Mouse (Mus musculus) embryonic facial prominence, embryonic 15.5 days (tissue): ENCODE results near the gene Dnajb6. TPM values are rescaled to one million over a fixed set of nuclear protein-coding genes. Genes with fewer than 3 reads are reported as not detected.
A peak's percentile ranks its signal among the peaks of the same experiment; 100 is the strongest.
"Not testable (repeated sequence)": the region's sequence is repeated elsewhere in the genome, so short reads cannot be mapped to it uniquely, and the experiment has no call there.

ENCODE experiments used
- ATAC-seq: fragments of 200-750 bp; cut with Nextera tagmentation; 2 replicates; pipeline ENCODE4 v1.8.0; 2017; ENCODE audit warnings: low read depth, moderate TSS enrichment; ENCODE audit not compliant: insufficient number of reproducible peaks, low FRiP score, low TSS enrichment
- H3K27ac ChIP-seq: fragments of 300-500 bp; sonication (generic); replicated peaks from 2 replicates; pipeline ENCODE4 v1.5.1; 2015; ENCODE audit warnings: mild to moderate bottlenecking, inconsistent platforms
- H3K27me3 ChIP-seq: fragments of 300-500 bp; sonication (generic); 2 replicates; pipeline ENCODE4 v1.6.1; 2015; ENCODE audit warnings: inconsistent platforms
- H3K36me3 ChIP-seq: fragments of 300-500 bp; sonication (generic); 2 replicates; pipeline ENCODE4 v1.6.1; 2015; ENCODE audit warnings: mild to moderate bottlenecking, inconsistent platforms
- H3K4me1 ChIP-seq: fragments of 300-500 bp; sonication (generic); 2 replicates; pipeline ENCODE4 v1.6.1; 2015; ENCODE audit warnings: inconsistent platforms
- H3K4me2 ChIP-seq: fragments of 300-500 bp; sonication (generic); replicated peaks from 2 replicates; pipeline ENCODE4 v1.6.1; 2015; ENCODE audit warnings: mild to moderate bottlenecking, inconsistent platforms
- H3K4me3 ChIP-seq: fragments of 300-500 bp; sonication (generic); replicated peaks from 2 replicates; pipeline ENCODE4 v1.5.1; 2015; ENCODE audit warnings: mild to moderate bottlenecking, inconsistent platforms
- H3K9ac ChIP-seq: fragments of 300-500 bp; sonication (generic); 2 replicates; pipeline ENCODE4 v1.6.1; 2015; ENCODE audit warnings: inconsistent platforms
- H3K9me3 ChIP-seq: fragments of 300-500 bp; sonication (generic); replicated peaks from 2 replicates; pipeline ENCODE4 v1.6.1; 2016; ENCODE audit warnings: inconsistent platforms
- WGBS: fragments of 180-500 bp; shearing (Covaris S2); methylation state at CpG from one replicate; pipeline ENCODE4 v1.1.7; 2015; 5-methylcytosine and 5-hydroxymethylcytosine counted together
- polyA plus RNA-seq: library from polyadenylated mRNA; unstranded; fragments of >200 nt; fragmentation: Nextera tagmentation; extraction: Ambion mirVana; gene quantifications from 2 replicates; pipeline ENCODE4 v1.2.1, GENCODE M21; 2015

The Dnajb6 gene
- polyA plus RNA-seq, 1 experiment from 2014 or later: 144 TPM

DNA sequence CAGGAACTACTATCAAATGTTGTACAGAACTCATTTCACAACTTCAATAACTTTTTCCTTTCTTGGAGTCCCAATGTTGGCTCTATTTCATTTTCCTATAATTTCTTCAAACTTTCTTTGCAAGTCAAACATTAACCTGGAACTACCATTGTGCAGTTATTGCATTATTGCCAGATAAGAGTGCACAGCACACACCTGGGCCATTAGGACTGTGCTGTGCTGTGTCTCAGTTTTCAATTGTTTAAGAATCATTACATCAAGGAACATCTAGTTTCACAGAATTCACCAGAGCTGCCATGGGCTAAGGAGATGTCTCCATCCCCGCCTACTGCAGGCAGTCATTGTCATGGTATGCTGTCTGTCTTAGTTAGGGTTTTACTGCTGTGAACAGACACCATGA lies 73.5 kb downstream of the Dnajb6 start:
- no peaks in the 10 kb centered on the region for H3K27me3 ChIP-seq
- 93% methylated on average over 1 of the region's 1 CpGs for WGBS
- no peaks in the 10 kb centered on the region for H3K36me3 ChIP-seq
- no peak overlapping the region for H3K9ac ChIP-seq
- no peaks in the 10 kb centered on the region for H3K9me3 ChIP-seq
- no peak overlapping the region for H3K27ac ChIP-seq
- H3K4me2 ChIP-seq: no peak overlapping the region
- no peaks in the 10 kb centered on the region for H3K4me1 ChIP-seq
- H3K4me3 ChIP-seq: no peak overlapping the region
- ATAC-seq: no peak

- H3K9ac ChIP-seq, H3K36me3 ChIP-seq, H3K4me3 ChIP-seq, H3K9me3 ChIP-seq, ATAC-seq, H3K4me2 ChIP-seq, H3K27ac ChIP-seq, H3K4me1 ChIP-seq, H3K27me3 ChIP-seq: not testable (repeated sequence)
- 75% methylated on average over 7 of the region's 7 CpGs for WGBS
These were observed 76.0 kb downstream of the Dnajb6 start for GRCm38 (mm10) chr5:29811377-29811921.

DNA sequence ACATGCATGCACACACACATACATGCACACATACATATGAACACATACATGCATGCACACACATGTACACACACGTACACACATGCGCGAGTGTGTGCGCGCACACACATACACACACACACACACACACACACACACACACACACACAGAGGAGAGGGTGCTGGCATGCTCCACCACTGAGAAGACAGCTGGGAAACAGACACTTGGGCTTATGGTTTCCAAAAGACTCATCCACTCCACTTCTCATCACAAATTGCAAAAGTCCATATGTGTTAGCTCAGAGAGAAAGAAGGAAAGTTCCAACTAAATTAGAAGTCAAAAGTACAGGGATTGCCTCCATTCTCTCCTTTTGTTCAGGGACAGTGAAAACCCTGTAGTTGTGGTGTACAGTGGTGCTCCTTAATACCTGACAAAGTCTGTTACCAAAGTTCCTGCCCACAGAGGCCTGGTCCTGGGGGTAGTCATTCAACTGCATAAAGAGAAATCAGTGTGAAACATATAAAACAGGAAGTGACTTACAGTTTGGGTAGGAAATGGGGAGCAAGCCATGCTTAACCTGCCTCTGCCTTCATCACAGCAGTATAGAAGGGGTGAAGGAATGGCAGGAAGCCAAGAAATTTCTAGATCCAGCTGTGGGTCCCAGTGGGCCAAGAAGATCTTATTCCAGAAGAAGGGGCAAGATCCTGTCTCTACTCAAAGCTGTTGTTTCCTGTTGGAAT lies 81.2 kb downstream of the Dnajb6 start:
- no peak for ATAC-seq
- H3K9me3 ChIP-seq: no peaks in the 10 kb centered on the region
- WGBS: 96% methylated on average over 5 of the region's 5 CpGs
- H3K9ac ChIP-seq: no peak overlapping the region
- H3K4me1 ChIP-seq: peaks cover 4% of the 10 kb centered on the region; the same call in 1 of the 2 replicates
- no peak overlapping the region for H3K4me3 ChIP-seq
- no peak overlapping the region for H3K4me2 ChIP-seq
- H3K36me3 ChIP-seq: no peaks in the 10 kb centered on the region
- no peak overlapping the region for H3K27ac ChIP-seq
- no peaks in the 10 kb centered on the region for H3K27me3 ChIP-seq

- Histone ChIP-seq H3K27ac (no peak overlapping the region), H3K36me3 (no peaks in the 10 kb centered on the region), H3K4me3 (no peak overlapping the region), H3K4me1 (peaks cover 4% of the 10 kb centered on the region; the same call in 1 of the 2 replicates), H3K4me2 (no peak overlapping the region), H3K27me3 (no peaks in the 10 kb centered on the region), H3K9me3 (no peaks in the 10 kb centered on the region), H3K9ac (no peak overlapping the region)
- WGBS: 82% methylated on average over 5 of the region's 5 CpGs
- no peak for ATAC-seq
These were observed 81.9 kb downstream of the Dnajb6 start for GRCm38 (mm10) chr5:29817400-29817799.

DNA sequence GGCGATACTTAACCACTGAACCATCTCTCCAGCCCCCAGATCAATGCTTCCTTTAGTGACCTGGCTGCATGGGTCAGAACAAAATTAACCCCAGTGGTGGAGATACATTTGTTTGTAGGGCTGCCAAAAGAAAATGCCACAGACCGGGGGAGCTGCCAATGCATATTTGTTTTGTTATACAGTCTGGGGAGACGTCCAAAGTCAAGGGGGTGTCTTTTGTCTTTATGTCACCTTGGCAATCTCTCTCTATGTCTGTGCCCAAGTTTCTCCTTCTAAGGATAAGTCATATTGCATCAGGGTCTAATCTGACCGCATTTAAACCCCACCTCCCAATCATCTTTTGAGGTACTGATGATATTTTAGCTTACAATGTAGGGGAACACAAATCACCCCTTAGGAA lies 82.8 kb downstream of the Dnajb6 start:
- Histone ChIP-seq H3K4me3 (no peak overlapping the region), H3K27ac (no peak overlapping the region), H3K36me3 (no peaks in the 10 kb centered on the region), H3K9ac (no peak overlapping the region), H3K27me3 (no peaks in the 10 kb centered on the region), H3K4me2 (no peak overlapping the region), H3K9me3 (no peaks in the 10 kb centered on the region), H3K4me1 (peaks cover 4% of the 10 kb centered on the region; the same call in 1 of the 2 replicates)
- ATAC-seq: no peak
- 65% methylated on average over 4 of the region's 4 CpGs for WGBS

- 35% methylated on average over 3 of the region's 3 CpGs for WGBS
- no peak overlapping the region for H3K4me2 ChIP-seq
These were observed 89.3 kb downstream of the Dnajb6 start for GRCm38 (mm10) chr5:29824796-29825195.

GRCm38 (mm10) chr5:29826780-29827179 lies 91.3 kb downstream of the Dnajb6 start:
- 28% methylated on average over 4 of the region's 4 CpGs for WGBS
- Histone ChIP-seq H3K9ac (no peak overlapping the region), H3K4me2 (no peak overlapping the region), H3K4me1 (no peaks in the 10 kb centered on the region), H3K9me3 (no peaks in the 10 kb centered on the region), H3K27me3 (no peaks in the 10 kb centered on the region), H3K36me3 (no peaks in the 10 kb centered on the region), H3K4me3 (no peak overlapping the region), H3K27ac (no peak overlapping the region)
- peak; percentile 83 for ATAC-seq

More at GRCm38 (mm10) chr5:29824796-29825195, 89.3 kb downstream of the Dnajb6 start:
- Histone ChIP-seq H3K9ac (no peak overlapping the region), H3K9me3 (no peaks in the 10 kb centered on the region), H3K27me3 (no peaks in the 10 kb centered on the region), H3K27ac (no peak overlapping the region), H3K36me3 (no peaks in the 10 kb centered on the region), H3K4me3 (no peak overlapping the region), H3K4me1 (no peaks in the 10 kb centered on the region)
- ATAC-seq: no peak

DNA sequence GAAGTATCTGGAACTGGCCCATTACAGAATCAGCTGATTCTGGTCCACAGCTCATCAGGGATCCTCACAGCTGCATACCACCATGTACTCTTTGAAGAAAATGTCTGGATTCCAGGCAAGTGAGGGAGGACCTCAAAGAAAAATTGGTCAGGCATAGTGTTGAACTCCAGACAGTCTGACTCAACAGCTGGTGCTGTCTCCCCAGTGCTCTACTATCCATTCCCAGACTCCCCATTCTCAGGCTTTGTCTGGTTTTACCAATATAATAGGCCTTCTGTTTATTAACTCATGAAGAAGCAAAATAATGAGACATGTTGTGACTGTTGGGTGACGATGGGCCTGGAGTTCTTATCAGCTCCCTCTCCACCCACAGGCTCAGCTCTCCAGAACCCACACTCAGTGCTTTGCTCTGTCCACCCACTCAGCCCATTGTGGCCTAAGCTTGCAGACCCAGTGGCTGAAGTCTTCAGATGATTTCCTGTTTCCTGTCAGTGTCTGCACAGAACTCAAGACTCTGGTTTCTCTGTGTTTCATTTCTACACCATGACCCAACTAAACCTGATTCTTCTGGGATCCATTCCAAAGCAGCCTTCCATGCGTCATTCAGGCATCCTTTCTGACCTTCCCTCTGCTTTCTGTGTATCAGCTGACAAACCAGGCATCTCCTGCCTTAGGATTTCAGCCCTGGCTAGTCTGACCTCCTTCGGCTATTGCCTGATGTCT lies 107.1 kb downstream of the Dnajb6 start:
- no peak overlapping the region for H3K9ac ChIP-seq
- no peak for ATAC-seq
- 63% methylated on average over 3 of the region's 3 CpGs for WGBS
- no peak overlapping the region for H3K4me3 ChIP-seq
- H3K27me3 ChIP-seq: no peaks in the 10 kb centered on the region
- H3K27ac ChIP-seq: no peak overlapping the region
- no peaks in the 10 kb centered on the region for H3K9me3 ChIP-seq
- H3K4me1 ChIP-seq: no peaks in the 10 kb centered on the region
- no peaks in the 10 kb centered on the region for H3K36me3 ChIP-seq
- no peak overlapping the region for H3K4me2 ChIP-seq

DNA sequence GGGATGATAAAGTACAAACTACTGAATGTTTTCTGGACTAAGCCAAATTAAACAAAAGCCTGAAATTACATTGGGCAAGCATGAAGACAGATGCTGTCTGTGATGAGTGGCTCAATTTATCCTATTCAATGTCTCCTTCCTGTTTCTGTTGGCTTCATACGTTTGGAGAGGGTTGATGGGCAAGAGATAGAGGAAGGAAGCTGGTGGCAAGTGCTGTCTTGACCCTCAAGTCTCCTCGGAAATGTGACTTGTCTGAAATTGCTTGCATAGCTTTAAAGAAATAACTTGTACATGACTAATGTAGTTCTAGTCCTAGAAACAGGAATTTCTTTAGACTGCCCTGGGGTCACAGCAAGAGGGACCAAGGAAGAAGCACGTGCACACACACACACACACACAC lies 109.5 kb downstream of the Dnajb6 start:
- no peak overlapping the region for H3K9ac ChIP-seq
- no peaks in the 10 kb centered on the region for H3K36me3 ChIP-seq
- no peak overlapping the region for H3K4me2 ChIP-seq
- no peak for ATAC-seq
- no peaks in the 10 kb centered on the region for H3K27me3 ChIP-seq
- H3K9me3 ChIP-seq: no peaks in the 10 kb centered on the region
- 48% methylated on average over 3 of the region's 3 CpGs for WGBS
- no peak overlapping the region for H3K4me3 ChIP-seq
- no peak overlapping the region for H3K27ac ChIP-seq
- no peaks in the 10 kb centered on the region for H3K4me1 ChIP-seq

DNA sequence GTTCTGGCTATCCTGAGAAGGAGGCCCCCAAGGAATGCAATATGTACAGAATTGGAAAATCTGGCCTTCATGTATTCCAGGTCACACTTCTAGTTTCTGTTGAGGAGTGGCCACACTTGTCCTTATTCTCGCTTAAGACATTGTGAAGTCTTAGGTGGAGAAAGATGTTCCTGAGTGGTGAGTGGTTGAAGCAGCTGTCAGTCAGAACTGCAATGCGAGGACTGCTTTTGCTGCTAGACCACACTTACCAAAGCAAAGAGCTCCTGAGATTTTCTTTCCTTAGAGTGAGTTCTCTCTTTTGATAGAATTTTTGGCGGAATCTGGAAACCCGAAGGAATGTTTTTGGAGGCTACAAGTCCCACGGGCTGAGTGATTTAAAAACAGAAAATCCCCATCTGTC lies 112.0 kb downstream of the Dnajb6 start:
- ATAC-seq: no peak
- Histone ChIP-seq H3K27me3 (no peaks in the 10 kb centered on the region), H3K4me3 (no peak overlapping the region), H3K4me2 (no peak overlapping the region), H3K36me3 (no peaks in the 10 kb centered on the region), H3K27ac (no peak overlapping the region), H3K4me1 (no peaks in the 10 kb centered on the region), H3K9me3 (no peaks in the 10 kb centered on the region), H3K9ac (no peak overlapping the region)
- 75% methylated on average over 5 of the region's 5 CpGs for WGBS

DNA sequence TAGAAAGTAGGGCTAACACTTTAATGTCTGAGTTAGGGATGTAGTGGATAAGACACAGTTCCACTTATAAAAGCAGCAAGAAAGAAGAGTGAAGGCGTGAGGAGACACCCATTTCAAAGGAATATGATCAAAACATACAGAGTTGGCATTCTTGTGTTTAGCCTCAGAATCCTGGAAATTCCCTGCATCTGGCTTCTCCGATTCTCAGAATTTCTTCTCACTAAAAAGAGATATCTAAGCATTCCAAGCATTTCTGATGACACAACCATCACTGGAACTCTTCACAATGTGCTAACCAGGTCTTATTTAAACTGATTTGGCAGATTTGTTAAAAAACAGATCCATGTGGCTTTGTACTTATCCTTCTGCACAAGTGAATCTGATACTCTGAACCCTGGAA lies 112.6 kb downstream of the Dnajb6 start:
- ATAC-seq: no peak
- H3K4me1 ChIP-seq: no peaks in the 10 kb centered on the region
- no peaks in the 10 kb centered on the region for H3K27me3 ChIP-seq
- no peak overlapping the region for H3K27ac ChIP-seq
- 66% methylated on average over 2 of the region's 2 CpGs for WGBS
- H3K4me3 ChIP-seq: no peak overlapping the region
- H3K9ac ChIP-seq: no peak overlapping the region
- H3K36me3 ChIP-seq: no peaks in the 10 kb centered on the region
- H3K9me3 ChIP-seq: no peaks in the 10 kb centered on the region
- no peak overlapping the region for H3K4me2 ChIP-seq
